Mouse (Mus musculus) olfactory bulb, adult 2 months (tissue): ENCODE results near the gene Chn1. TPM values are rescaled to one million over a fixed set of nuclear protein-coding genes. Genes with fewer than 3 reads are reported as not detected.
A peak's percentile ranks its signal among the peaks of the same experiment; 100 is the strongest.
"Not testable (repeated sequence)": the region's sequence is repeated elsewhere in the genome, so short reads cannot be mapped to it uniquely, and the experiment has no call there.

Source experiments
- H3K27ac ChIP-seq: fragments of 200-500 bp; 2 replicates; pipeline ENCODE4 v1.5.1; 2012; ENCODE audit warnings: low read depth, low read length; ENCODE audit not compliant: insufficient read depth
- H3K4me1 ChIP-seq: fragments of 200-500 bp; 2 replicates; pipeline ENCODE4 v1.6.1; 2012; ENCODE audit warnings: low read length; ENCODE audit not compliant: control insufficient read depth, insufficient read depth
- H3K4me3 ChIP-seq: fragments of 200-500 bp; 2 replicates; pipeline ENCODE4 v1.5.1; 2012; ENCODE audit warnings: mild to moderate bottlenecking, low read depth, low read length, moderate library complexity; ENCODE audit not compliant: insufficient read depth
- CTCF ChIP-seq: fragments of 200-500 bp; IDR thresholded peaks from 2 replicates; pipeline ENCODE4 v1.5.1; 2012; ENCODE audit warnings: low read depth, mild to moderate bottlenecking, low read length, moderate library complexity; ENCODE audit not compliant: insufficient read depth
- POLR2A ChIP-seq: fragments of 200-500 bp; IDR thresholded peaks from 2 replicates; pipeline ENCODE4 v1.6.1; 2012; ENCODE audit warnings: mild to moderate bottlenecking, low read depth, low read length, moderate library complexity; ENCODE audit not compliant: insufficient read depth
- WGBS: fragments of 180-500 bp; shearing (Covaris S2); methylation state at CpG from one replicate; pipeline ENCODE4 v1.1.7; 2018; 5-methylcytosine and 5-hydroxymethylcytosine counted together
- polyA plus RNA-seq: library from polyadenylated mRNA; stranded (reverse); fragments of >200 nt; gene quantifications from 2 replicates; pipeline ENCODE4 v1.2.4, GENCODE M21; 2012; ENCODE audit warnings: low replicate concordance; ENCODE audit not compliant: missing spikeins, insufficient read depth, insufficient read length

The Chn1 gene
- polyA plus RNA-seq = not detected in 2 replicates

DNA sequence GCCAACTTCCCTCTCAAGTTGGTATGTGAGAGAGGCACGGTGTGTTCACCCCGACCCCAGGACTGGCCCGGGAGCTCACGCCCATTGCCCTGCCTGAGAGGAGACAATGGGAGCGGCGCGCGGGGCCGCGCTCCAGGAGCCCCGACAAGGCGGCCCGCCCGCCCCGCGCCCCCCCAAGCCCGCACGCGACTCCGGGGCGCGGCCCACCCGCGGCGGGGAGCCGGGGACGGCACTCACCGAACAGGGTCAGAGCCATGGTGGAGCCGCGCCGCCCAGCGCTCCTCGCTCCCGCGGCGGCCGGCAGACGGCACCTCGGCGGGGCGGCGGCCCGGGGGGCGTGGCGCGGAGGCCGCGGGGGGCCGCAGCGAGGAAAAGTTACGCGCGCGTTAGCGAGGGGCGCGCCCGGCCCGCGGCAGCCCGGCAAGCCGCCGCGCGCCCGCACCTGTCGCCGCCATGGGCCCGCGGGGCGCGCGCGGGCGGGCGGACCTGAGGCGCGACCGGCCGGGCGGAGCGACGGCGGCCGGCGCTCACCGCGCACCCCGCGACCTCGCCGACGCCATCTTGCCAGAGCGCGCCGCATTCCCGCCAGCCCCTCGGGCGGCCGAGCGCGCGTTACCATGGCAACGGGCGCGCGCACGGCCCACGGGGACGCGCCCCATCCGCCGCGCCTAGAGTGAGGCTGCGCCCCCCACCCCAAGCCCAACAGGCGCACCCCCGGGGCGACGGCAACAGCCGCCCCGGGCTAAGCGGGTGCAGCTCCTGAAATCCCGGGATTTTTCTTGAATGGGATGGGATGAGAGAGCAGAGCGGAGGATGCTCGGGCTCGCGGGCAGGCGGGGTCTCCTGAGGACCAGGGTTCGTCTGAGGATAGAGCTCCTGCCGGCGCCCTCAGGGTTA is at the start of gene Chn1:
Gene Chn1, minus strand, starts transcription at position 561 of the 897 bp plus-strand sequence.
- 9% methylated on average over 131 of the region's 131 CpGs for WGBS
- Histone ChIP-seq H3K27ac (no peak within 1 kb of the TSS), H3K4me3 (peak within 1 kb of the TSS; percentile 71), H3K4me1 (no peaks in the 10 kb centered on the region)
- TF ChIP-seq CTCF (no peak), POLR2A (peak; percentile 24; the same call in 1 of the 2 replicates)

DNA sequence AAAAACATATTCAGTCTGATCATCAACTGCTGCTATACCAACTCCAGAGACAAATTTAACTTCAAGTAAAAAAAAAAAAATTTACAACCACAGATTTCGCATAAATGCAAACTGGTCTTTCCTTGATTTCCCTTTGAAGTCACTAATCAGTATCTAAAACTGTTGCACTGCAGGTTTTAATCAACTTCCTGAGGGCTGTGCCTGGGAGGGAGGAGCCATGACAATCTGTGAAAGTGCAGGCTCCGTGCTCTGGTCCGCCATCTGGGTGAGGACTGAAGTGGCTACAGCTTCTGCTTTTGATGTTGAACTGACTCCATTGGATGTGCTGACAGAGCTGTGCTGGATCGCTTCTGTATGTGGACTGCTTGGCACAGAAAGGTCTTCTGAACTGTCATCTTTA is 43.6 kb upstream of the Chn1 start:
- Histone ChIP-seq H3K4me1 (no peaks in the 10 kb centered on the region), H3K27ac (no peak overlapping the region), H3K4me3 (no peak overlapping the region)
- 88% methylated on average over 4 of the region's 4 CpGs for WGBS
- no peak for TF ChIP-seq CTCF
- no peak for TF ChIP-seq POLR2A

DNA sequence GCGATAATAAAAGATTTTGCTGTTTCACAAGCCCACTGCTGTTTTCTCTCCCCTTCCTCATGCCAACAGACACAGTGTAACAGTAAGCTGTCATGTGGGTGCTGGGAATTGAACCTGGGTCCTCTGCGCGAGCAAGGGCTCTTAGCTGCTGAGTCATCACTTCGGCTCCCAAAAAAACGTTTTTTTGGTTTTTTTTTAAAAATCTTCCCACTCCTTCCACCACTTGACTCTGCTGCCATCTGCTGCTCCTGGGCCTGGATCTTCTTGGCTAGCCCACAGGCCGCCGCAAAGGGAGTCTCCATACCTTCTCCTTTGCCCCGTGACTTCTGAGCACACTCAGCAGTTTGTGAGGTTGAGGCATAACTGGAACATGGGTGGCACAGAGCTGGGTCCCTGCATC is 32.5 kb upstream of the Chn1 start:
- H3K4me1 ChIP-seq = 0 out of 2 replicates have a peak, but pooled peaks cover 2% of the 10 kb centered on the region
- WGBS = 80% methylated on average over 8 of the region's 8 CpGs
- no peak overlapping the region for H3K4me3 ChIP-seq
- no peak overlapping the region for H3K27ac ChIP-seq
- no peak for TF ChIP-seq CTCF
- no peak for TF ChIP-seq POLR2A

DNA sequence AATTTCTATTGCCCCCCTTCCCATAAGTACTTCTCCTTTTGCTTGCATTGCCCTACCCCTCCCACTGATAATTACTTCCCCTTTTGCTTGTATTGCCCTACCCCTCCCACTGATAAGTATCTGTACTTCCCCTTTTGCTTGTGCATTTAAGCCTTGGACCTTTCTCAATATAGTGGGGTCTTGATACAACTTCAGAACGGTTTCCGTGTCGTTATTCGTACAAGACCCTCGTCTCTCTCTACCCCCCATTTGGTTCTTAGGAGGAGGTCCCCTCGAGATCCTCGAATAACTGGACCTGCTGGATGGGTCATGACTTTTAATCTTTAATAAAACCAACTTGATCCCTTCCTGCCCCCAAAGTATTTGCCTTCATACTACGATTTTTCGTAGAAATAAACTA is 25.0 kb upstream of the Chn1 start:
- H3K4me1 ChIP-seq, H3K4me3 ChIP-seq, H3K27ac ChIP-seq: not testable (repeated sequence)
- WGBS = 93% methylated on average over 9 of the region's 9 CpGs

DNA sequence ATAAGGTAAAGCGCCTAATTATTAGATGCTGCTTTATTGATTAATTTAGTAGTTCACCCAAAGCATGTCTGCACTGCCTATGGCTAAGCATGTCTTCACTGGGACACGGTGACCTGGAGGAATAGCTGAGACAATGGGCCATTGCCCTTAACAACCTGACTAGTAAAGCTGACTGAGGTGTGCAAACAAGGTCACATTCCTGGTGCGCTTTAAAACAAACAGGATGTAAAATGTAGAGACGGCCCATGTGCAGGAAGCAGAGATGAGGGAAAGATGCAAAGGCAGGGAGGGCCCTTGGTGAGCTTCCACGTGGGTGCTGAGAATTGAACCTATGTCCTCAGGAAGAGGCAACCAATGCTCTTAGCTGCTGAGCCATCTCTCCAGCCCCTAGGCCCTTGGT is 23.6 kb upstream of the Chn1 start:
- Histone ChIP-seq H3K27ac (no peak overlapping the region), H3K4me1 (no peaks in the 10 kb centered on the region), H3K4me3 (no peak overlapping the region)
- WGBS = 86% methylated on average over 5 of the region's 5 CpGs
- no peak for TF ChIP-seq POLR2A
- no peak for TF ChIP-seq CTCF

DNA sequence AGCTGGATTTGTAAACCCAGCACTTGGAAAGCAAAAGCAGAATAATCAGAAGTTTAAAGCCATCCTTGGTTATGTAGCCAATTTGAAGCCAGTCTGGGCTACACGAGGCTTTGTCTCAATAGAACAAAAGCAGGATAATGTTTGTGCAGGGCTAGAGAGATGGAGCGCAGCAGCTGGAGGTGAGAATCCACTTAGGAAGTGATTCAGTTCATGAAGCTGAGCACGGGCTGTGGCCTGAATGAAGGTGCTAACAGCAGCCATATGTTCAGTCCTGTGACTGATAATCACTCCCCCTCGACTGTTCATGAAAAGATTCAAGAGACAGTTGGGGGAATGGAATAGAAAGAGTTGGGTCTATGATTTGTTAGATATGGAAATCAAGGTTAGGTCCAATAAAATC is 23.0 kb upstream of the Chn1 start:
- Histone ChIP-seq H3K4me1 (no peaks in the 10 kb centered on the region), H3K27ac (no peak overlapping the region), H3K4me3 (no peak overlapping the region)
- TF ChIP-seq CTCF (no peak), POLR2A (no peak)
- 59% methylated on average over 4 of the region's 4 CpGs for WGBS

DNA sequence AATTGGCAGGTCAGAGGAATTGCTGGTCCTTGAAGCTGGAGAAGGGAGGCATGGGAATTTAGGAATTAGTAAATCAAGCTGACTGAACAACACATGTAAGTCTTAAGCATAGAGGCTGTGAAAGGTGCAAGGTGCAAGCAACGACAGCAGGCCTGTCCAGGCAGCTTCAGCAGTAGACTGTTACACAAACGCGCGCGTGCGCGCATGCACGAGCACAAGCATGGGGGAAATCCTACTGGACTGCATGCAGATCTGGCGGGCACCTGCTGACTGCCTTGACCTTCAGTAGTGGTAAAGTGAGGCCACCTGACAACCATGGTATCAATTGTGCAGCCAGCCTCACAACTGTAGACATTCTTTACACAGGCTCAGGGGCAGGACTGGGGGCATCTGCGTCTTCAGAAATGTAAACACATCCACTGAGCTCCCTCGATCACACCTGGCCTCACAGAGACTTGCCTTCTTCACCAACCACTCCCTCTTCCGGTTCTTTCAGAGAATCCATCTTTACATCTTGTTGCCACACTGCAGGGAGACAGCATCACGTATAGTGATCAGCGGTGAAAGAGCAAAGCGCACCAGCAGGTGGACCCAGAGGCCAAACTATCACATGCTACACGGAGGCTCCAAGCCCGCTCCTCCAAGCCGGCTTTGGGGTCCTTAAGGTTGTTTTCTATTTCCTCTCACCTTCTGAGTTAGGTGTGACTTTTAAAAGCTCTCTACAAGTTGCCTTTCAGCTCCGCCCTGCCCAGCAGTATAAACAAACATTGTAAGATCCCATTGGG is 16.9 kb upstream of the Chn1 start:
- WGBS = 73% methylated on average over 19 of the region's 19 CpGs
- Histone ChIP-seq H3K4me3 (no peak overlapping the region), H3K27ac (no peak overlapping the region), H3K4me1 (no peaks in the 10 kb centered on the region)
- no peak for TF ChIP-seq POLR2A
- TF ChIP-seq CTCF = no peak

DNA sequence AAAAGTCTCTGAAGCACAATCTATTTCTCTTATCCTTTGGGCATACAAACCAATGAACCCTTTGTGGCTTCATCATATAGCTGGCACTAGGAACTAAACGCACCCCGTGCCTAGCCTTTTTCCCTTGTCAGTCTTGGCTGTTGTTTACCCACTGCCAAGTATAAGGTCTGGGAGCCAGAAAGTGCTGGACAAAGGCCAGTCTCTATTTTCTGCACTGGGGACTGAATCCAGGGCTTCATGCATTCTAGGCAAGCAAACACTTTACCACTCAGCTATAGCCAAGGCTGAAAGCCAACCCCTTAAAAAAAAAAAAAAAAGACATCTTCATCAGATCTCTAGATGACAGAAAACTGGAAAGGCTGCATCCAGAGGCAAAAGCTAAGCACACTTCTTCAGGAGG is 15.2 kb upstream of the Chn1 start:
- no peak overlapping the region for H3K4me3 ChIP-seq
- TF ChIP-seq CTCF (no peak), POLR2A (no peak)
- H3K4me1 ChIP-seq = no peaks in the 10 kb centered on the region
- no peak overlapping the region for H3K27ac ChIP-seq
- WGBS = 38% methylated on average over 2 of the region's 2 CpGs

DNA sequence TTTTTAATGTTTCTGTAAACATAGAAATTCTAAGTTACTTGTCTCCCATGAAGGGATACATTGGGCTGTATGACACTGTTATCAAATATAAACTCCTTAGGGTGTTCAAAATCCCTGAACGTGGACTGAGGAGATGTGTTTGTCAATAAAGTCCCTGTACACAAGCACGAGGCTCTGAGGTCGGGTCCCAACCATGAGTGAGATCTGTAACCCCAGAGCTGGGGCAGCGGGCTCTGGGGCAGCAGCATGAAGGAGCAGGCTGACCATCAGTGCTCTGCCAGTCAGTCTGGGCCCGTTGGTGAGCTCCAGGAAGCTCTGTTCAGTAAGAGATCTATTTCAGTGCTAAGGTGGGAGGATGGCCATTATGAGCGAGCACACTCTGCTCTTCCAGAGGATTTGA is 13.2 kb upstream of the Chn1 start:
- Histone ChIP-seq H3K27ac (no peak overlapping the region), H3K4me3 (no peak overlapping the region), H3K4me1 (no peaks in the 10 kb centered on the region)
- WGBS = 91% methylated on average over 6 of the region's 6 CpGs
- TF ChIP-seq POLR2A = no peak
